Mouse (Mus musculus): ENCODE measurements around the gene Trp53i11. TPM values are rescaled to one million over a fixed set of nuclear protein-coding genes. Genes with fewer than 3 reads are reported as not detected.
A peak's percentile ranks its signal among the peaks of the same experiment; 100 is the strongest.

Gene Trp53i11
- total and polyA plus RNA-seq, 3 experiments: not detected

DNA sequence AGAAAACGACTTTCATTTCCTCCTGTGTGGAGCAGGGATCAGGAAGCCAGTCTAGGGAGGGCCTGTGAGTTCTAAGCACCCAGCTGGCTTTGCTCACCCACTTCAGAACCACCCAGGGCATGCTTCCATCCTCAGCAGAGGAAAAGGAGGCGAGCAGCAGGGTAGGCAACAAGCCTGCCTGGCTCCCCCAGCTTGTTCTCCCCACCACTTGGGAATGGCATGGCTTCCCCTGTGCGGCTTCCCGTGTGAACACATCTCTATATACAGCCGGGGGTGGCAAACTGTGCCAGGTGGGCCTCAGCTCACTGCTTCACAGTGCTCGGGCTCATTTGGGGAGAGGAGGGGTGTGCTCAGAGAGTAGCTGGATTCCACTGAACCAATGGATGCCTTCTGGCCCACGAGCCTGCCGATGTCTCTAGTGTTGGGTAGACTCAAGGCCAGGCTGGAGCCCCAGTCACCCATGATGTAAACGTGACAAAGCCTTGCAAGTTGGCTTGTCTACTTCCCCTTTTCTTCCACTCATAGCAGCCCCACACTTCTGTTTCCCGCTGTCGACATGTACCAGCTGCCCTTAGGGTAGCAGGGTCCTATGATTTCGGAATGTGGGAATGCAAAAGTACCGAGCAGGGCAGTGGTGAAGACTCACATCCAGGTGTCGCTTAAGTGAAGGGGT lies 20.5 kb upstream of the Trp53i11 start:
- Histone ChIP-seq H3K36me3 (ENCODE audit: control insufficient read depth in 1 of 2, insufficient read depth in 2 of 2, low read length in 2 of 2) (peaks cover 0 to 33% of the 10 kb centered on the region in 2 experiments; a peak in 2 of 4 replicates), H3K9ac (ENCODE audit: control insufficient read depth, low read depth, low read length, poor library complexity, severe bottlenecking) (no peak overlapping the region), H3K79me2 (ENCODE audit: control insufficient read depth, insufficient read depth, low read length, poor library complexity) (no peaks in the 10 kb centered on the region), H3K9me3 (replicated peaks; ENCODE audit: insufficient read depth, low read length) (no peaks in the 10 kb centered on the region), H3K4me1 (ENCODE audit: control insufficient read depth in 1 of 2, insufficient read depth in 2 of 2, low read length in 2 of 2) (peaks cover 27 to 37% of the 10 kb centered on the region in 2 experiments), H3K27ac (ENCODE audit: control insufficient read depth, low read depth, low read length) (no peak overlapping the region), H3K4me3 (ENCODE audit: control insufficient read depth in 1 of 2, insufficient read depth in 1 of 2, low read depth in 2 of 2, low read length in 2 of 2) (no peak overlapping the region), H3K27me3 (ENCODE audit: control insufficient read depth in 1 of 2, insufficient read depth in 2 of 2, low read length in 2 of 2) (no peaks in the 10 kb centered on the region)
- TF ChIP-seq NELFE (IDR thresholded peaks at IDR 0.05; ENCODE audit: low read depth, low read length): no peak
- peak; percentile 79; the same call in 1 of the 2 replicates for TF ChIP-seq BHLHE40 (IDR thresholded peaks at IDR 0.05; ENCODE audit: borderline replicate concordance, low read depth, low read length)
- peak; percentile 82 for DNase-seq (ENCODE audit: low read depth, low spot score)

DNA sequence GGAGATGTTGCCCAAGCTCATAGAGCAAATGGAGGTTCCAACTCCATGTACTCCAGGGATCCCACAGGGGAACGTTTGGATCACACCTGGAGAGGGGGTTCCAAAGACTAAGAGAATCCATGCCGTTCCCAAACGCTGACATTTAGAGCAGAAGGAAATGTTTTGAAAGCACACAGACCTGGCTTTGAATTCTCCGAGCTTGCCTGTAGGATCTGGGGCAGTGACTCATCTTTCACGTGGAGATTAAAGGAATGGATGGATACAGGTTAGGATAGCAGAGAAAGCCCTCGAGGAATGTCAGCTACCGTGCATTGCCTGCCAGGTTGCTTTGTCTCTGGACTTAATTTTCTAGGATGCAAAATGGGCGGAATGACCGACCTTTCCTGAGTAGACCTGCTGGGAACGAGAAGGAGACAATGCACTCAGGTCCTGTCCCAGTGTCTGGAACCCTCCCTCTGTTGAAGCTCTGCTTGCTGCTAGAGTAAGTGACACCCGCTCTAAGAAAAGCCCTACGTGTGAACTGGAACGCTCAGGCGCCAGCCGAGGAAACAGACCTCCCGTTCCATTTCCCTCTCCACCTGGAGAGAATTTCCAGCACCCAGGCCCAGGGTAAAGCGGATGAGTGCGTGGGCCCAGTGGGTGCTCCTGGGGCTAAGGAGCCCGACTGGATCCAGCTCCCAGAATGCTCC lies 17.0 kb upstream of the Trp53i11 start:
- Histone ChIP-seq H3K27me3 (ENCODE audit: control insufficient read depth in 1 of 2, insufficient read depth in 2 of 2, low read length in 2 of 2) (peaks cover 2 to 11% of the 10 kb centered on the region in 2 experiments; a peak in 3 of 4 replicates), H3K79me2 (ENCODE audit: control insufficient read depth, insufficient read depth, low read length, poor library complexity) (no peaks in the 10 kb centered on the region), H3K9ac (ENCODE audit: control insufficient read depth, low read depth, low read length, poor library complexity, severe bottlenecking) (no peak overlapping the region), H3K9me3 (replicated peaks; ENCODE audit: insufficient read depth, low read length) (no peaks in the 10 kb centered on the region), H3K4me1 (ENCODE audit: control insufficient read depth in 1 of 2, insufficient read depth in 2 of 2, low read length in 2 of 2) (peaks cover 11 to 18% of the 10 kb centered on the region in 2 experiments), H3K4me3 (ENCODE audit: control insufficient read depth in 1 of 2, insufficient read depth in 1 of 2, low read depth in 2 of 2, low read length in 2 of 2) (no peak overlapping the region), H3K27ac (ENCODE audit: control insufficient read depth, low read depth, low read length) (no peak overlapping the region), H3K36me3 (ENCODE audit: control insufficient read depth in 1 of 2, insufficient read depth in 2 of 2, low read length in 2 of 2) (peaks cover 0 to 11% of the 10 kb centered on the region in 2 experiments; a peak in 2 of 4 replicates)
- no peak for DNase-seq (ENCODE audit: low read depth, low spot score)
- TF ChIP-seq POLR2AphosphoS5 (IDR thresholded peaks at IDR 0.05; ENCODE audit: borderline replicate concordance, low read depth, low read length) (no peak), RCOR1 (IDR thresholded peaks at IDR 0.05; ENCODE audit: low read depth, low read length) (no peak), SMC3 (IDR thresholded peaks at IDR 0.05; ENCODE audit: low read depth, low read length) (no peak), SIN3A (IDR thresholded peaks at IDR 0.05; ENCODE audit: low read length) (no peak), MAZ (IDR thresholded peaks at IDR 0.05; ENCODE audit: low read depth, low read length) (no peak), JUND (IDR thresholded peaks at IDR 0.05; ENCODE audit: low read depth, low read length) (no peak), TCF12 (IDR thresholded peaks at IDR 0.05; ENCODE audit: low read depth, low read length) (no peak), POLR2A (IDR thresholded peaks at IDR 0.05; ENCODE audit: control insufficient read depth in 1 of 2, insufficient read depth in 1 of 2, low read depth in 1 of 2, low read length in 2 of 2, poor library complexity in 1 of 2) (no peak), ZMIZ1 (IDR thresholded peaks at IDR 0.05; ENCODE audit: low read depth, low read length) (no peak), MYC (IDR thresholded peaks at IDR 0.05; ENCODE audit: low read depth, low read length) (no peak), UBTF (IDR thresholded peaks at IDR 0.05; ENCODE audit: borderline replicate concordance, insufficient read depth, low read depth, low read length) (no peak), MAX (IDR thresholded peaks at IDR 0.05; ENCODE audit: low read length) (no peak), CTCF (IDR thresholded peaks at IDR 0.05 in 2 of 3, conservative IDR thresholded peaks at IDR 0.05 in 1 of 3; ENCODE audit: control insufficient read depth in 1 of 3, insufficient read depth in 1 of 3, low read depth in 2 of 3, low read length in 3 of 3, poor library complexity in 1 of 3, severe bottlenecking in 1 of 3) (no peak), CHD2 (IDR thresholded peaks at IDR 0.05; ENCODE audit: low read length) (no peak), POLR2AphosphoS2 (IDR thresholded peaks at IDR 0.05; ENCODE audit: low read length) (no peak), KAT2A (conservative IDR thresholded peaks at IDR 0.05; ENCODE audit: low read depth, low read length) (no peak), ELF1 (IDR thresholded peaks at IDR 0.05; ENCODE audit: low read depth, low read length) (no peak)
